Mouse (Mus musculus) forebrain, embryonic 13.5 days (tissue): ENCODE data around the gene Rnf40. TPM values are rescaled to one million over a fixed set of nuclear protein-coding genes. Genes with fewer than 3 reads are reported as not detected.

Experiments used
- polyA plus RNA-seq: library from polyadenylated mRNA; unstranded; fragments of >200 nt; fragmentation: Nextera tagmentation; extraction: Ambion mirVana; gene quantifications from 2 replicates; pipeline ENCODE4 v1.2.1, GENCODE M21; 2015

Gene Rnf40
- polyA plus RNA-seq, 1 experiment from 2014 or later: 43.1 TPM

Other genes with a start within 250 kb of the Rnf40 start
- 11.8 and 12.6 TPM in 2 replicates for gene Zfp768, start 243.2 kb upstream of the Rnf40 start, polyA plus RNA-seq
- 6.4 and 8.6 TPM in 2 replicates for gene Zfp747, start 212.7 kb upstream of the Rnf40 start, polyA plus RNA-seq
- gene 9130019O22Rik, start 201.6 kb upstream of the Rnf40 start, polyA plus RNA-seq: 5.3 and 5.5 TPM in 2 replicates
- 6.0 and 7.2 TPM in 2 replicates for gene E430018J23Rik, start 195.1 kb upstream of the Rnf40 start, polyA plus RNA-seq
- 4.3 and 5.4 TPM in 2 replicates for gene Zfp764, start 181.9 kb upstream of the Rnf40 start, polyA plus RNA-seq
- gene Zfp688, start 166.7 kb upstream of the Rnf40 start, polyA plus RNA-seq: 30.3 and 36.2 TPM in 2 replicates
- gene Zfp689, start 139.6 kb upstream of the Rnf40 start, polyA plus RNA-seq: 16.6 and 17.4 TPM in 2 replicates
- 49.6 and 51.0 TPM in 2 replicates for gene Prr14, start 129.2 kb upstream of the Rnf40 start, polyA plus RNA-seq
- gene Fbrs, start 109.6 kb upstream of the Rnf40 start, polyA plus RNA-seq: 11.2 and 11.9 TPM in 2 replicates
- gene Srcap, start 76.8 kb upstream of the Rnf40 start, polyA plus RNA-seq: 50.3 and 55.2 TPM in 2 replicates
- gene Gm42715, start 69.2 kb upstream of the Rnf40 start, polyA plus RNA-seq: 19.5 and 21.2 TPM in 2 replicates
- 5.0 and 5.7 TPM in 2 replicates for gene Tmem265, start 27.4 kb upstream of the Rnf40 start, polyA plus RNA-seq
- 58.6 and 63.4 TPM in 2 replicates for gene Phkg2, start 15.4 kb upstream of the Rnf40 start, polyA plus RNA-seq
- gene Ccdc189, start 172 bp upstream of the Rnf40 start, polyA plus RNA-seq: 13.8 and 15.6 TPM in 2 replicates
- gene Zfp629, start 27.0 kb downstream of the Rnf40 start, polyA plus RNA-seq: 18.6 and 22.0 TPM in 2 replicates
- 36.6 and 40.8 TPM in 2 replicates for gene Bcl7c, start 120.2 kb downstream of the Rnf40 start, polyA plus RNA-seq
- 3.8 and 4.4 TPM in 2 replicates for gene Ctf1, start 124.0 kb downstream of the Rnf40 start, polyA plus RNA-seq
- gene Ctf2, start 143.4 kb downstream of the Rnf40 start, polyA plus RNA-seq: 0.19 and 0.36 TPM in 2 replicates
- gene Fbxl19, start 155.8 kb downstream of the Rnf40 start, polyA plus RNA-seq: 7.7 and 9.6 TPM in 2 replicates
- gene Orai3, start 181.0 kb downstream of the Rnf40 start, polyA plus RNA-seq: 4.8 and 5.4 TPM in 2 replicates
- gene Setd1a, start 187.9 kb downstream of the Rnf40 start, polyA plus RNA-seq: 20.0 and 21.5 TPM in 2 replicates
- gene Gm49388, start 196.8 kb downstream of the Rnf40 start, polyA plus RNA-seq: not detected in 2 replicates
- gene Hsd3b7, start 211.8 kb downstream of the Rnf40 start, polyA plus RNA-seq: 5.0 and 7.5 TPM in 2 replicates
- gene Stx4a, start 235.5 kb downstream of the Rnf40 start, polyA plus RNA-seq: 20.5 and 25.6 TPM in 2 replicates
- 18.9 and 21.9 TPM in 2 replicates for gene Stx1b, start 235.8 kb downstream of the Rnf40 start, polyA plus RNA-seq